Mouse (Mus musculus): Measurements from ENCODE around the gene Adk. TPM values are rescaled to one million over a fixed set of nuclear protein-coding genes. Genes with fewer than 3 reads are reported as not detected.
A peak's percentile ranks its signal among the peaks of the same experiment; 100 is the strongest.

Adk gene
- total and polyA plus RNA-seq, 2 experiments from 2014 or later = 126 to 246 TPM

DNA sequence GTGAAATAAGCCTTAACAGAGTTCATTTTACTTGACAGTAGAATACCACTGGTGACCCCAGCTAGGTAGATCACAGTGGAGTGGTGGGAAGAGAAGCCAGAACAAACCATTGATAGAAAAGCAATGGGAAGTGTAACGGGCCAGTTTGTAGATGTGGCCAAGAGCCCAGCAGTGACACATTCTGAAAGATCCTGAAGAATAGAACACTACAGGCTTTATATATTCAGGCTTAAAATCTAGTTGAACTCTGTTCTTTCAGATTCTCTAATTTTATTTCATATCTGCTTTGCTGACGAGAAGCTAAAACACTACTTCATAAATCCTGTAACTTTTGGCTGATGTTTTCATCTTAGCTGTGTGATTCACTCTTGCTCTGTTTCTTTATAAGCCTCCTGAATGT, 48.5 kb downstream of the Adk start:
- H3K27ac ChIP-seq (ENCODE audit: low read depth) = peak overlapping the region; percentile 39
- no peaks in the 10 kb centered on the region for H3K27me3 ChIP-seq (ENCODE audit: control insufficient read depth, insufficient read depth, low read length)
- DNase-seq (ENCODE audit: low spot score) = no peak
- H3K4me1 ChIP-seq (ENCODE audit: control insufficient read depth, insufficient read depth) = peaks cover 18% of the 10 kb centered on the region
- no peak overlapping the region for H3K4me2 ChIP-seq (ENCODE audit: low read depth, low read length)
- H3K4me3 ChIP-seq (ENCODE audit: low read depth, low read length) = no peak overlapping the region
- no peak for ATAC-seq (ENCODE audit: insufficient read depth, low read depth)
- H3K36me3 ChIP-seq (replicated peaks; ENCODE audit: control insufficient read depth, insufficient read depth, low read length) = no peaks in the 10 kb centered on the region
- TF ChIP-seq CTCF (IDR thresholded peaks at IDR 0.05; ENCODE audit: low read depth) = no peak
- TF ChIP-seq EP300 (IDR thresholded peaks at IDR 0.05; ENCODE audit: low read depth) = no peak
- H3K9ac ChIP-seq (replicated peaks; ENCODE audit: low read depth, low read length) = no peak overlapping the region
- WGBS = 65% methylated on average over 2 of the region's 2 CpGs
- H3K9me3 ChIP-seq (replicated peaks; ENCODE audit: control insufficient read depth, low read length) = no peaks in the 10 kb centered on the region

DNA sequence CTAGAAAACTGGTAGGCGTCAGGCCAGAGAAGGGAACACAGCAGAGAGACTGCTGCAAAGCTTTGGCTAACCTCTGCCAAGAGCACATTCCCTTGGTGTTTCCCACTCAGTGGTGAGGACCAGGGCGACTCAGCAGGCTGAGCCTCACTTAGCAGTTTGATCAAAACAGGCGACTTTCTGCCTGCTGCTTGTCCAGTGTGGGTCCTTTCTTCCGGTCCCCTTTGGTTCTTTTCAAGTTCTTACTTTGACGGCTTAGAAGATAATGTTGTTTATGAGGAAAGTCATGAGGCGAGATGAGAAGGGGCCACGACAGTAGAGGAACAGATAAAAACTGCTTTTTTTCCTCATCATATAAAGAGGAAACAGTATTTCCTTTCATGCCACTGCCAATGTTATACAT, 49.2 kb downstream of the Adk start:
- ATAC-seq (ENCODE audit: insufficient read depth, low read depth) (no peak; the same call in 1 of the 2 replicates), DNase-seq (ENCODE audit: low spot score) (no peak)
- TF ChIP-seq EP300 (IDR thresholded peaks at IDR 0.05; ENCODE audit: low read depth) = no peak
- no peak for TF ChIP-seq CTCF (IDR thresholded peaks at IDR 0.05; ENCODE audit: low read depth)
- Histone ChIP-seq H3K27ac (ENCODE audit: low read depth) (peak overlapping the region; percentile 39), H3K9me3 (replicated peaks; ENCODE audit: control insufficient read depth, low read length) (no peaks in the 10 kb centered on the region), H3K4me1 (ENCODE audit: control insufficient read depth, insufficient read depth) (peaks cover 18% of the 10 kb centered on the region), H3K36me3 (replicated peaks; ENCODE audit: control insufficient read depth, insufficient read depth, low read length) (no peaks in the 10 kb centered on the region), H3K4me3 (ENCODE audit: low read depth, low read length) (no peak overlapping the region), H3K27me3 (ENCODE audit: control insufficient read depth, insufficient read depth, low read length) (no peaks in the 10 kb centered on the region), H3K9ac (replicated peaks; ENCODE audit: low read depth, low read length) (no peak overlapping the region), H3K4me2 (ENCODE audit: low read depth, low read length) (no peak overlapping the region)
- WGBS = 24% methylated on average over 7 of the region's 7 CpGs

DNA sequence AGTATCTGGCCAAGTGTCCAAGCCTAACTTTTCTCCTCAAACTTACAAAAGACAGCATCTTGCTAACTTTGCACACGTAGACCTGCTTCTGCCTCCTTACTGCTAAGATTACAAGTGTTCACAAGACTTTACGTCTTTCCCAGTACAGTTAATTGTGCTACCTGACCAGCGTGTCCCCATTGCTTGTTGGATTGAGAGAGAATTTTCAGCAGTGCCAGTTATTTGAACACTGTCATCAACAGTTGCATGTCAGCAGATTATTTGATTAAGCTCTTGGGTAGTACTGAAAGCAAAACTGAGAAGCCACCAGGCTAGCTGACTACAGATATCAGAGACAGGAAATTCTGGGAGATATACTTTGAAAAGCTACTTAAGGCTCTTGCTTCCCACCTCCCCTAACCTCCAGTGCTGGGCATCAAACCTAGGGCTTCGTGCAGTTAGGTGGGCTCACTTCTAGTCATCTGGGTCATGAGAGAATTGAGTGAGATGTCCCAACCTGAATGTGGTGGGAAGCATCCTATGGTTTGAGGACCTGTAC, 50.4 kb downstream of the Adk start:
- Histone ChIP-seq H3K4me1 (ENCODE audit: control insufficient read depth, insufficient read depth) (peaks cover 18% of the 10 kb centered on the region), H3K27me3 (ENCODE audit: control insufficient read depth, insufficient read depth, low read length) (no peaks in the 10 kb centered on the region), H3K4me2 (ENCODE audit: low read depth, low read length) (no peak overlapping the region), H3K9ac (replicated peaks; ENCODE audit: low read depth, low read length) (no peak overlapping the region), H3K27ac (ENCODE audit: low read depth) (no peak overlapping the region), H3K4me3 (ENCODE audit: low read depth, low read length) (no peak overlapping the region), H3K36me3 (replicated peaks; ENCODE audit: control insufficient read depth, insufficient read depth, low read length) (no peaks in the 10 kb centered on the region), H3K9me3 (replicated peaks; ENCODE audit: control insufficient read depth, low read length) (no peaks in the 10 kb centered on the region)
- WGBS = 81% methylated on average over 4 of the region's 4 CpGs
- DNase-seq (ENCODE audit: low spot score) = no peak
- no peak for ATAC-seq (ENCODE audit: insufficient read depth, low read depth)
- no peak for TF ChIP-seq EP300 (IDR thresholded peaks at IDR 0.05; ENCODE audit: low read depth)
- no peak for TF ChIP-seq CTCF (IDR thresholded peaks at IDR 0.05; ENCODE audit: low read depth)

DNA sequence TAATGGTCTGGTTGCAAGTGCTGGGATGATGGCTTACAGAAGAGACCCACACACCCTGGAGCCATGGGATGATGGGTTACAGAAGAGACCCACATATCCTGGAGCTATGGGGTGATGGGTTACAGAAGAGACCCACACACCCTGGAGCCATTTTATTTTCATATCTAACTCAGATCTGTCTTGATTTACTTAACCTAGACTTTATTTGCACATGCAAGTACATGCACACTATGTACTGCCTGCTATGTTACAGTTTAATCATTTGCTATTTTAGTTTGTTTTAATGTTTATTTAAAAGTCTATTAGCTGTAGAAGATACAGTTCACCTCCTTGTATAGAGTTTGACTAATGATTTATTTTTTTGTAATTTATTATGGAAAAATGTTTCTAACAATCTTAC, 52.7 kb downstream of the Adk start:
- ATAC-seq (ENCODE audit: insufficient read depth, low read depth) = no peak
- Histone ChIP-seq H3K4me2 (ENCODE audit: low read depth, low read length) (no peak overlapping the region), H3K27me3 (ENCODE audit: control insufficient read depth, insufficient read depth, low read length) (no peaks in the 10 kb centered on the region), H3K36me3 (replicated peaks; ENCODE audit: control insufficient read depth, insufficient read depth, low read length) (no peaks in the 10 kb centered on the region), H3K4me1 (ENCODE audit: control insufficient read depth, insufficient read depth) (peaks cover 18% of the 10 kb centered on the region), H3K4me3 (ENCODE audit: low read depth, low read length) (no peak overlapping the region), H3K9me3 (replicated peaks; ENCODE audit: control insufficient read depth, low read length) (no peaks in the 10 kb centered on the region), H3K9ac (replicated peaks; ENCODE audit: low read depth, low read length) (no peak overlapping the region), H3K27ac (ENCODE audit: low read depth) (no peak overlapping the region)
- DNase-seq (ENCODE audit: low spot score) = no peak
- TF ChIP-seq EP300 (IDR thresholded peaks at IDR 0.05; ENCODE audit: low read depth) (no peak), CTCF (IDR thresholded peaks at IDR 0.05; ENCODE audit: low read depth) (no peak)

DNA sequence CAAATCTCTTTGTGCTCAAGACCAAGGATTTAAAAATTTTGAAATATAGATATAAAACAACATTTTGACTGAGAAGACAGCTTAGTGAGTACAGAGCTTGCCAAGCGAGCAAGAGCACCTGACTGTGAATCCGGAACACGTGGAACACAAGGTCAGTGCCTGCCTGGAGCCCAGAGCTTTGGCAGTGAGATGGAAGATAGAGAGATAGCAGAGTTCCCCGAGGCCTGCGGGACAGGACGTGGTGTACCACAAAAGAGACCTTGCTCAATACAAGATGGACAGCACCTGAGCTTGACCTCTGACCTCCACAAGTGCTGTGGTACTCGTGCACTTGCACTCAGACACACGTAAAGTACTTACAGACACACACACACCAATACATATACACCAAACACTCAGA, 54.2 kb downstream of the Adk start:
- Histone ChIP-seq H3K9ac (replicated peaks; ENCODE audit: low read depth, low read length) (no peak overlapping the region), H3K9me3 (replicated peaks; ENCODE audit: control insufficient read depth, low read length) (no peaks in the 10 kb centered on the region), H3K36me3 (replicated peaks; ENCODE audit: control insufficient read depth, insufficient read depth, low read length) (no peaks in the 10 kb centered on the region), H3K4me3 (ENCODE audit: low read depth, low read length) (no peak overlapping the region), H3K4me1 (ENCODE audit: control insufficient read depth, insufficient read depth) (0 out of 2 replicates have a peak, but pooled peaks cover 3% of the 10 kb centered on the region), H3K27ac (ENCODE audit: low read depth) (no peak overlapping the region), H3K27me3 (ENCODE audit: control insufficient read depth, insufficient read depth, low read length) (no peaks in the 10 kb centered on the region), H3K4me2 (ENCODE audit: low read depth, low read length) (no peak overlapping the region)
- 67% methylated on average over 8 of the region's 8 CpGs for WGBS
- no peak for DNase-seq (ENCODE audit: low spot score)
- 0 out of 2 replicates have a peak, but pooled peaks have one; percentile 30 for ATAC-seq (ENCODE audit: insufficient read depth, low read depth)
- no peak for TF ChIP-seq EP300 (IDR thresholded peaks at IDR 0.05; ENCODE audit: low read depth)
- TF ChIP-seq CTCF (IDR thresholded peaks at IDR 0.05; ENCODE audit: low read depth) = no peak

DNA sequence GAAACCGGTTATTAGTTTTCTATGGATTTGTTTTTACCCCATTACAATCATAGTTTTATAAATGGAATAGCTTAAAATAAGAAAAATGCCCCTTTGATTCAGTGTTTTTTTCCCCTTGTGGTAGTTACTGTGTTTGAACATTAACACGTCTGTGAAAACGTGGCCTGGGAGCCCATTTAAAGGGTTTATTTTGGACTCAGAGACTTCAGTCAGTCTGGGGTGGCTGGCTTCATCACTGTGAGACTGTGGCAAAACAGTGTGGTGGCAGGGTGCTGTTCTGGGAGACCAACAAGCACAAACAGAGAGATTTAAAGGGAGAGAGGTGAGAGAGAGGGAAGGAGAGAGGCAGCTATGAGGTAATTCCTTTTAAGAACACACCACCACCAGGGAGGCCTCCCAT, 55.2 kb downstream of the Adk start:
- DNase-seq (ENCODE audit: low spot score) (no peak), ATAC-seq (ENCODE audit: insufficient read depth, low read depth) (no peak)
- H3K27me3 ChIP-seq (ENCODE audit: control insufficient read depth, insufficient read depth, low read length) = no peaks in the 10 kb centered on the region
- H3K27ac ChIP-seq (ENCODE audit: low read depth) = no peak overlapping the region
- H3K4me3 ChIP-seq (ENCODE audit: low read depth, low read length) = no peak overlapping the region
- no peak overlapping the region for H3K9ac ChIP-seq (replicated peaks; ENCODE audit: low read depth, low read length)
- H3K36me3 ChIP-seq (replicated peaks; ENCODE audit: control insufficient read depth, insufficient read depth, low read length) = no peaks in the 10 kb centered on the region
- WGBS = 86% methylated on average over 3 of the region's 3 CpGs
- no peaks in the 10 kb centered on the region for H3K9me3 ChIP-seq (replicated peaks; ENCODE audit: control insufficient read depth, low read length)
- H3K4me2 ChIP-seq (ENCODE audit: low read depth, low read length) = no peak overlapping the region
- no peak for TF ChIP-seq CTCF (IDR thresholded peaks at IDR 0.05; ENCODE audit: low read depth)
- no peak for TF ChIP-seq EP300 (IDR thresholded peaks at IDR 0.05; ENCODE audit: low read depth)
- H3K4me1 ChIP-seq (ENCODE audit: control insufficient read depth, insufficient read depth) = no peaks in the 10 kb centered on the region

All from heart, postnatal 0 days (tissue).